Mouse (Mus musculus): ENCODE results near the gene Slc32a1. TPM values are rescaled to one million over a fixed set of nuclear protein-coding genes. Genes with fewer than 3 reads are reported as not detected.

The Slc32a1 gene
- total RNA-seq, 2 experiments from 2014 or later: not detected

DNA sequence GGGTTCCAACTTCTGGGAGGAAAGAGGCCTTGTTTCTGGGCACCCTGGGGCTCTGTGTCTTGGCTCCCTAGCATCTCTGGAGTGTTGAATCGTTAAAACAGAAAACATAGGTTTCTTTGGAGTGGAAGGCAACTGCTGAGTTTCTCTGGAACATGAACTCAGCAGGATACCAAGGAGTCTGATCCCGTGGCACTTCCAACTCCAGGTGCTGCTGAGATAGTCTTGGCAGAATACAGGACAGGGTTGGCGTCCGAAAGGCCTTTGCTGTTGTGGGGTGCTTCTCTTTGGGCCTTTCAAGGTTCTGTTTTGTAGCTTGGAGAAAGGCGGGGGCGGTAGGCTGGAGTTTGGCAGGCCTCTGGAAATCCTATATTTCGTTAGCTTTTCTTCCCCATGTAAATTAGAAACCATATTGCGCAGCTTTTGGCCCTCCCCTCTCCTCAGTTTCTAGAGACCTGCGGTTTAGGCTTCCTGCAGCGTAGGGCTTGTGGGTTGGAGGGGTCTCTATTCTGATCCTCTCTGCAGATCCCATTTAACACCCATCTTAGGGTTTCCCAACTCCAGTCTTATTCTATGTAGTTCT is 2.2 kb downstream of the Slc32a1 start:
- DNase-seq: no peak

DNA sequence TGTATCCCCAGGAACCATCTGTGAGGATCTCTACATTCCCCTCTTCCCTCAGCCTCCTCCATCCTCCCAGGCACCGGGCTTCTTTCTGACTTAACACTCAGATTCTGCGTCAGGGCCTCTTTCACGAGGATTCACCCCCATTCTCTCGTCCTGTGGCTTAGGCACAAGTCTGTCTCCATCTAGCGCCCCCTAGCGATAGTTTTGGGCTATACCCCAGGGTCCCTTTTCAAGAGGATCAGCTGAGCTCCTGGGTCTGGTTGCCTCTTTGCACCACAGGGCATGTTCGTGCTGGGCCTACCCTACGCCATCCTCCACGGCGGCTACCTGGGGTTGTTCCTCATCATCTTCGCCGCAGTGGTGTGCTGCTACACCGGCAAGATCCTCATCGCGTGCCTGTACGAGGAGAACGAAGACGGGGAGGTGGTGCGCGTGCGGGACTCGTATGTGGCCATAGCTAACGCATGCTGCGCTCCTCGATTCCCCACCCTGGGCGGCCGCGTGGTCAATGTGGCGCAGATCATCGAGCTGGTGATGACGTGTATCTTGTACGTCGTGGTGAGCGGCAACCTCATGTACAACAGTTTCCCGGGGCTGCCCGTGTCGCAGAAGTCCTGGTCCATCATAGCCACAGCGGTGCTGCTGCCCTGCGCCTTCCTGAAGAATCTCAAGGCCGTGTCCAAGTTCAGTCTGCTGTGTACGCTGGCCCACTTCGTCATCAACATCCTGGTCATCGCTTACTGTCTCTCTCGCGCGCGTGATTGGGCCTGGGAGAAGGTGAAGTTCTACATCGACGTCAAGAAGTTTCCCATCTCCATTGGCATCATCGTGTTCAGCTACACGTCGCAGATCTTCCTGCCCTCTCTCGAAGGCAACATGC is 3.2 kb downstream of the Slc32a1 start:
- DNase-seq: peak; percentile 53

DNA sequence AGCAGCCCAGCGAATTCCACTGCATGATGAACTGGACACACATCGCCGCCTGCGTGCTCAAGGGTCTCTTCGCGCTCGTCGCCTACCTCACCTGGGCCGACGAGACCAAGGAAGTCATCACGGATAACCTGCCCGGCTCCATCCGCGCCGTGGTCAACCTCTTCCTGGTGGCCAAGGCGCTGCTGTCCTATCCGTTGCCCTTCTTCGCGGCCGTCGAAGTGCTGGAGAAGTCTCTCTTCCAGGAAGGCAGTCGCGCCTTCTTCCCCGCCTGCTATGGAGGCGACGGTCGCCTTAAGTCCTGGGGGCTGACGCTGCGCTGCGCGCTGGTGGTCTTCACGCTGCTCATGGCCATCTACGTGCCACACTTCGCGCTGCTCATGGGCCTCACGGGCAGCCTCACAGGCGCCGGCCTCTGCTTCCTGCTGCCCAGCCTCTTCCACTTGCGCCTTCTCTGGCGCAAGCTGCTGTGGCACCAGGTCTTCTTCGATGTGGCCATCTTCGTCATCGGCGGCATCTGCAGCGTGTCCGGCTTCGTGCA is 3.9 kb downstream of the Slc32a1 start:
- no peak for DNase-seq

DNA sequence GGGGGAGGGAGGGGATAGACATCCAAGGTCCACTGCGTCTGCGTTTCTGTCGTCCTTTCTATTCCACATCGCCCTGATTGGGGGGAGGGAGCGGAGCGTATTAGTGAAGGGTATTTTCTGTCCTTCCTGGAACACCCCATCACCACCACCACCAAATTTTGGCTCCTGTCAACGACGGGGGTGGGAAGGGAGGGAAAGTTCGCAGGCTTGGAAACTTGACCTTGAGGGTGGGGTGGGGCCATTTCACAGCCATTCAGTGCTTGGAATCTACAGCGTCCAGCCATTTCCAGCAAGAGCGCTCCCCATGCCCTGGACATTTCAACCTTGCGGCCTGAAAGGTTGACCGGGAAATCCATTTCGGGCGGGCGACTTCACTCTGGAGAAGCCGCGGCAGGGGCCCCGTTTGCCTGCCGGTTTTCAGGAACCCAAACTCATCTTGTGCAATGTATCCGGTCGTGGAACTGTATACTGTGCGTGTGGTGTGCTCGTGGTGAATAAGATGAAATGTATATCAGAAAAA is 4.7 kb downstream of the Slc32a1 start:
- no peak for DNase-seq

DNA sequence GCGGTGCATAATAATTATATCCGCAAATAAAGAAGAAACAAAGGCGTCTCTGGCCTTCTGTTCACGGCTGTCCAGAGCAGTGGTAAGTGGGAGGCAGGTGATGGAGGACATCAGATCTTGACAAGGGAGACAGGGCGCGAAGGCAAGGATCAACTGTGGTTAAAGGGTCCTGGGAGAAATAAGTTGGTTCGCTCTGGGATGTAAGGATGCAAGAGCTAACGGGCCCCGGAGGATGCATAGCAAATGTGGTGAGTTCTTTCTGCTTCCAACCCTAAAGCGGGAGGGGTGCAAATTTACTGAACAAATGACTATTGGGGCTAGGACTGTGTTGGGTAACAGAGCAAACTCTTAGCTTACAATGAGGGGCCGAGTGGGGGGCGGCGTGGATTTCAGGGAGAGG is 5.1 kb downstream of the Slc32a1 start:
- DNase-seq: no peak

DNA sequence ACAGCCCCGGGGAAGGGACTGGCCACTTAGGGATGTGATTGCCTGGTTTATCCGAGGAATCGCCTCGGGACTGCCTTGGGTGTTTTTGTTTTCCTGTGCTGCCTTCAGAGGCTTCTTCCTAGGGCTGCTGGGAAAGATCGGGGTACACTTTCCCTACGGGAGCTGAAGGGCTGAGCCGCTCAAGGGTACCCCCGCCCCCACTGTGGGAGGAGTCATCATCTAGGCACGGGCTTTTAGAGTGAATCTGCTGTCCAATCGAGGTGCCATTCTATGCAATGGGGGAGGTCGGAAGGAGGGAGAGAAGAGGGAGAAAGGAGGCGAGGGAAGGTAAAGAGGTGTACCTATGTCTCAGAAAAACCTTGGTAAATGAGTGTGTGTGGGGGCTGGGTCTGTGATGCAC is 5.7 kb downstream of the Slc32a1 start:
- no peak for DNase-seq

DNA sequence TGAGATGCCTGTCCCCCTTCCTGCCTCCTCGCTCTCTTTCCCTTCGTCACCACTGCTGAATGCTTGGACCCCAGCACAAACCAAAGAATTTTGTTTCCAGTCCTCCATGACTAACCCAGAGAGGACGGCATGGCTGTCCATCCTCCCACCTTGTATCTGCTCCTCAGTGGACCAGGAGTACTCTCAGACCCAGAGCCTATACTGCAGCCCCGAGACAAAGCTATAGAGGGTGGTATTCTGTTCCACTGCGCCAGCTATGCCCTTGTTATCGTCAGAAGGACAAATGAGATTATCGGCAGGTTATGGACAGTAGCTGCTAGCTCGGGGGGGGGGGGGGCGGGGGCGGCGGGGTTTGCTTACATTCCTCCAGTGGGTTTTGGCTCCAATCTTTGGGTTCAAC is 6.2 kb downstream of the Slc32a1 start:
- no peak for DNase-seq

DNA sequence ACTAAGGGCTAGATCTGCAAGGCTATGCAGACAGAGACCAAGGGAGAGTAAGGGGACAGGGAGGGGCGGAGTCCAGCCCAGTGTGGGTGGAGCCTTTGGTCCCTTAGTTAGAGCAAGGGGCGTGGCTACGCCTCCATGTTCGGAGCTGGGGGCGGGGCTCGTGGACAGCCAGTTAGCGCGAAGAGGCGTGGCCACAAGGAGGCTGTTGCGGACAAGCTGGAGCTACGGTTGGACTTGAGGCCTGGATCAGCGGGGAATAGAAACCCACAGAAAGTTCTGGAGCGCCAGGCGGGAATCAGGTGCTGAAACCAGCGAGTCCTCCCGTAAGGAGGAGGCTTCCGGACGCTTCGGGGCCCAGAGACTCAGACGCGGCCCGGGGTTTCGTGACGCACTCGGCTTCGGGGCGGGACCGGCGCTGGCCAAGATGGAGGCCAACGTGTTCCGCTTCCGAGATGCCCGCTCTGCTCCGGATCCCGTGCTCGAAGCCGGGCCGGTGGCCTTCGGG is 14.2 kb downstream of the Slc32a1 start, which contains the start of gene Actr5:
TSS of gene Actr5 (plus strand) at position 171 of the 505 bp plus-strand sequence.
- DNase-seq: peak; percentile 95

DNA sequence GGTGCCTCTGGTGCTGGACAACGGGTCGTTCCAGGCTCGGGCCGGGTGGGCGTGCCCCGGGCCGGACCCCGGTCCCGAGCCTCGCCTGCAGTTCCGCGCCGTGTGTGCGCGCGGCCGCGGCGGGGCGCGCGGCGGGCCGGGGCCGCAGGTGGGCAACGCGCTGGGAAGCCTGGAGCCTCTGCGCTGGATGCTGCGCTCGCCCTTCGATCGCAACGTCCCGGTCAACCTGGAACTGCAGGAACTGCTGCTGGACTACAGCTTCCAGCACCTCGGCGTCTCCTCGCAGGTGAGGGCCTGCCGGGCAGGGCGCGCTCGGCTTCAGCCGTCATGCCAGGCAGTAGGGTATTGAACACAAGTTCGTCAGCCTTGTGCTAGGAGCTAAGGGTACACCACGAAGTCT is 14.7 kb downstream of the Slc32a1 start:
- peak; percentile 53 for DNase-seq

DNA sequence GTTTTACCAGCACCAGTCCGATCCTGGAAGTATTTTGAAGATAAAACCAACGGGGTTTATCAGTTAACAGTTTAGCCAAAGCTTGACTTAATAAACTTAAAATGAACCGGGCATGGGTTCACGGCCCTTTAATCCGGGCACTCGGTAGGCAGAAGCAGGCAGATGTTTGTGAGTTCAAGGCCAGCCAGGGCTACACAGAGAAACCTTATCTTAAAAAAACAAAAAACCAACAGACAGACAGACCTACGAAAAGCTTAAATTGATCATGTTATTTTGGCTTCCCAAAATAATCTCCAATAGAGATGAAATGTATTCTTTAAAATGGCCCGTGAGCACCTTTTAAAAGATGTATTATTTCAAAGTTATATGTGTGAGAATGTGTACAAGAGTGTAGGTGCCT is 15.1 kb downstream of the Slc32a1 start:
- DNase-seq: no peak

DNA sequence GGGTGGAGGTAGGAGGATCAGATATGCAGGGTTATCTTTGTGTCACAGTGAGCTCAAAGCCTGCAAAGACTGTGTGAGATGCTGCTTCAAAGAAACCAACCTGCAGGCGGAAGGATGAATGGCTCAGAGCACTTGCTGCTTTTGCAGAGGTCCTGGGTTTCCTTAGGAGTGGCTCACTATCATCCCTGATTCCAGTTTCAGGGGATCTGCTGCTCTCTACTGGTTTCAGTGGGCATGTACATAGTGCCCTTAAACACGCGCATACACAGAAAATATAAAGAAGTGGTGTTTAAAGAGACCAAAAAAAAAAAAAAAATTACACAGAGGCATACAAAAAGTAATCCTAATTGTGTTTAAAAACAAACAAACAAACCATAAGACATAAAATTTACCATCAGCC is 18.3 kb downstream of the Slc32a1 start:
- DNase-seq: no peak

DNA sequence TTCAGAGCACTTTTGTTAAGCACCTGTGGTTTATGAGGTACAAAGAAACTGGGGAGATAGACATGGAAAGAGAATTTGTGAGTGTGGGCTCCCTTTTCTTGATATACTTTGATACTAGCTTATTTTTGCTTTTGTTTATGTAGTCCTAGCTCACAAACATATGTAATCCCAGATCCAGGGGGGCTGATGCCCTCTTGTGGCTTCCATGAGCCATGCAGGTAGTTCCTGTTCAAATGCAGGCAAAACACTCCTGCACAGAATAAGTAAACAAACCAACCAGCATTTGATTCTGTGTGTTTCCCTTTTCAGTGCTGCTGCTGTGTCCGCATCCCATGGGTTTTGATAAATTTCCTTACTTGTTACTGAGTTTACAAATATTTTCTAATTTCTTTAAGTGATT is 18.8 kb downstream of the Slc32a1 start:
- peak; percentile 46 for DNase-seq

DNA sequence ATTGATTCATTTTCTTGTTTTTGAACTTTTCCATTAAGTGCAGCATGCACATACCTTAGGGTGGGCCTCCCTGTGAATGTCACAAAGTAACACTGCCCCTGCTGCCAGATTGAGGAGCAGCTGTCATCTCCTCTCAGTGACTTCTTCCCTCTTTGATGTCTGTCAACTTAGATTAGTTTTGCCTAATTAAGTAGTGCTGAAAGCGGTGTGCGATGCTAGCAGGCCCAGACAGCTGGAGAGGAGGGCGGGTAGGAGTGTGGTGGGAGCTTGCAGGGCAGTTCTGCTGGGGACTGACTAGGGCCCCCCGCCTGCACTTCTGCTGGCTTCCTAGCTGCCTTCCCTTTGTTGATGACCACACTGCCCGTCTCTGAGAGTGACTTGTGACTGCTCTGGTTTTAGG is 21.3 kb downstream of the Slc32a1 start:
- DNase-seq: no peak

DNA sequence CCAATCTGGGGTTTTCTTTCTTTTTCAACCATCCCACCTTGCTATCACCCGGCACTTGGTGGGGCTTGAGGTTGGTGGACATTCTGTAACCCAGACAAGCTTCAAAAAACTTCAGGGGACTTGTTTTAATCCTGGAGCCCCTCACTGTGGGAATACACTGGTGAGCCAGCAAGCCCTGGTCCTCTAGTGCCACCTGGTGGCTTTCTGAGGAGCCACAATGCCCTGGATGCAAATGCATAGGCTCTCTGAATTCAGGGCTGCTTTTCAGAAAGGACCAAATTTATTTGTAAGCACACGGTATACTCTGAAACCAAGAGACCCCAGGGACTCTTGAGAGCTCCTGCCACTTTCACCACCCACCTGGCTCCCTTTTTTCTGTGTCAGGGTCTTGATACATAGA is 31.3 kb downstream of the Slc32a1 start:
- peak; percentile 81 for DNase-seq

DNA sequence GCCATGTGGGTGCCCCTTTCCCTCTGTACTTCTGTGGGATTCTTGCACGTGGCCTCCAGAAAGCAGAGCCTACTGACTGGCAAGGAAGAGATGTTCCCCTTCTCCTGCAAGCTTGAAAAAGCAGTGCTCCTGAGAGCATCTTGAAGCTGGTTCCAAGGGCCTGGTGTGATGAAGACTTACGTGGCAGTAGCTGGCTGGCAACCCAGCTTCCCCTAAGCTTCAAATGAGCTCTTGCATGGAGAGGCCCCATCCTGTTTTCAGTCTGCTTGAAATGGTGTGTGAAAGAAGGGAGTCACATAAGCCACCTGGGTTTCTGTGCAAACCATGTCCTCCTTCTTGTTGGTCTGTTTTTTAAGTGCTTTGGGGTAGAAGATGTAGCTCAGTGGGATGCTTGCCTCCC is 32.0 kb downstream of the Slc32a1 start:
- DNase-seq: no peak

DNA sequence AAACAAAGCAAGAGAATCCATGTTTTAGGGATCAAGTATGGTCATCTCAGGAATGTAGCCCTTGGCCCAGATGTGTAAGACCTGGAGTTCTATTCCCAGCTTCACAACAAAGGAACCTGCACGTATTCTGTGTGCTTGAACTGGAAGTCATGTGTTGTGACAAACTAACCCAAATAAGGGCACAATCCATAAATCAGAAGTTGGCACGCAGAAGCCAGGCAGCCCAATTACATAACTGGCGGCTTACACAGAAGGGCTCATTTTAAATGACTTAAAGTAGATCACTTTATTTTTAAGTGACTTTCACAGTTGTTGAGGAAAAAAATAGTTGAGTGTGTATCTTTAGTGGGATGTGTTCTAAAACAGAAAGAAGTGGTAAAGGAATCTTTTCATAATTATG is 33.2 kb downstream of the Slc32a1 start:
- no peak for DNase-seq

DNA sequence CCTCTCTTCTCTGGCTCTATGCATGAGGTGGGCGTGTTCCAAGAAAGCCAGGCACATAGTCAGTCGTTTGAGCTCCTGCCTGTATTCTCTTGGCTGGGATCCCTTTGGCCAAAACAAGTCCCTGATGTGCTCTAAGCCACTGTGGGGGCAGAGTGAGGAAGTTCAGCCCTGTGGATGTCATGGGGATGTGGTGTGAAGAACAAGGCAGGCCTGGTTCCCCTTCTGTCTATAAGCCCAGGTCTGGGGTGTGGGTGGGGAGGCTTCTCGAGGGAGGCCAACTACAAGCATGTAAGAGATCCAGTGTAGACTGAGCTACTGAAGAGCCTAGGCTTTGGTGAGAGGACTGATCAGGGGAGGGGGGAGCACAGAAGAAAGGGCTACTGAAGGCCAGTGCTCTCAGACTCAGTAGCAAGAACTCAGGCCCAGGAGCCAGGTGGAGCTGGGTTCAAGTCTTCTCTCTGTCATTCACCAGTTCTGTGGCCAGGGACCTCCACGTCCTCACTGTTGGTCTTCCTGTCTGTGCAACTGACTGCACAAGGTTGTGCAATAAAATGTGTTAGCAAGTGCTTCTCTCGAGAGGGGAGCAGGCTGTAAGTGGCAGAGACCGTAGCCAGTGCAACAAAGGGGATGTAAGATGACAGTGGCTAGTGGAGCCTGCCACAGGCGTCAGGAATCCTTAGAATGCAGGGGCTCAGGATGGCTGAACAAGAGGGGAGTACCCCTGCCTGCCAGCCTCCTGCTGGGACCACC is 40.8 kb downstream of the Slc32a1 start:
- no peak for DNase-seq

DNA sequence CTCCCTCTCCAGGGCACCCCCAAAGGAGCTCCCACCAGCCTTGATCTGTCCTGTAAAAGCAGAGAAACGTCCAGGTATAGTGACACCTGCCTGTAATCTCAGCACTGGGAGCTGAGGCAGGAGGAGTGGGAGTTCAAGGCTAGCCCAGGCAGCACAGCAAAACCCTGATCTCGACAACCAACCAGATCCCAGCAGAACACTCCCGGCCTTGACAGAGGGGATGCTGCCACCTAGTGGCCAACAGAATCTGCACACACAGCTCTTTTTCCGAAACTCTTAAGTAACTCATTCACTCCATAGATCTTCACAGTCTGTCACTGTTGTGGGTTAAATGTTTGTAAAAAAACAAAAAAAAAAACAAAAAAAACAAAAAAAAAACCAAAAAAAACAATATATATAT is 42.4 kb downstream of the Slc32a1 start:
- DNase-seq: peak; percentile 84

DNA sequence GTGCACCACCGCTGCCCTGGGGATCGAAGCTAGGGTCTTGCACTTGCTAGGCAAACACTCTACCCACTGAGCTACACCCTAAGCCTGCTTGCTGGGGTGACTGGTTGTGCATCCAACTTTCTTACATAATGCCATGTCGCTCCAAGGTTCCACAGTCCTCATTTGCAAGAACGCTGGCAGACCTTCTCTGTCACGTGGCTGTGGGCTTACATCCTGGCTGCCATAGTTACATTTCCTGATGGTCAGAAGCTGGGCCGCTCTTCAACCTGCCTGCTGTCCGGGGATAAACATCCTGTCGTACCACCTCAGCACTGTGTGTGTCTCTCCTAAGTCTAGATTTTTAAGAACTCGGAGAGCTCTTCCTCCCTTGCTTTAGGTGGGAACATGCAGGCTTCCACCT is 44.1 kb downstream of the Slc32a1 start:
- DNase-seq: peak; percentile 51

DNA sequence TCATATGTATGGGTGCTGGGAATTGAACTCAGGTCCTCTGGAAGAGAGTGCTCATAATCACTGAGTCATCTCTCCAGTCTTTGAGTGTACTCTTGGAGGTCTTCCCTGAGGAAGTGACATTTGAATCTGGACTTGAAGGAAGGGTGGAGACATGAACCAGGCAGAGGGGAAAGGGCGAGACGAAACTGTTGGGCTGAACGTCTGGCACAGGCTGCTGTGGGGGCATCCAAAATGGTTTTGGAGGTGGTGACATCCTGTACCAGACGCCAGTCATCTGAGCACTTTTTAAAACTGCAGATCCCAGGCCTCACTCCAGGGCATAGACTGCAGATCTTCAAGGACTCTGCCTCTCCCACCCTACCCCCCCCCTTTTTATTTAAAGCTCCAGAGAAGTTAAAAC is 45.2 kb downstream of the Slc32a1 start:
- DNase-seq: no peak

DNA sequence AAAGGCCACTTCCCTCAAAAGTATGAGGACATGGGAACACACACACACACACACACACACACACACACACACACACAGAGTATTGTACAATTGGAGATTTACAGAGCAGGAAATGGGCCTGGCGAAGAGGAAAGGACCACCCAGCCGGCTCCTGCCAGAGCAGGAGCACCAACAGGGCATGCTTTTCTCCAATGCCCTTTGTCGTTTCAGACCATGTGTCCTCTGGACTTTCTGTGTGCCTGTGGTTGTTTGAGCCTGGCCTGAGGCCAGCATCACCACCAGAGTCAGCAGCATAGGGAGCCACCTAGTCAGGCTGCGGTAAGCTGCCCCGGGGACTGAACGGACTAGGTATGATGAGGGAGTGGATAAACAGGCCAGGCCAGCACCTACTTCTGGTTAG is 48.3 kb downstream of the Slc32a1 start:
- peak; percentile 54 for DNase-seq

DNA sequence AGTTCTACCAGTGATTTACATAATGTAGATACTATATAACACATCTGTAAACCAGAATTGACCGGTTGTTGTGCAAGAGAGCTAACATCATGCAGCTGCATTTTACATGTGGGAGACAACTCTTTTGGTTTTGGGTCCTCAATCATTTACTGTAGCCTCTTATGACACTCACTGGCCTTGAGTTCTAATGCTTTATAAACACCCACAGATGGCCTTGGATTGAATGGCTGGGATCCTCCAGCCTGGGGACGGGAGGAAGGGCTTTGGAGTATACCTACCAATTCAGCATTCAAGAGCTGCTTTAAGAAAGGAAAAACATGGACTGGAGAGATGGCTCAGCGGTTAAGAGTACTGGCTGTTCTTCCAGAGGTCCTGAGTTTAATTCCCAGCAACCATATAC is 48.8 kb downstream of the Slc32a1 start:
- no peak for DNase-seq

DNA sequence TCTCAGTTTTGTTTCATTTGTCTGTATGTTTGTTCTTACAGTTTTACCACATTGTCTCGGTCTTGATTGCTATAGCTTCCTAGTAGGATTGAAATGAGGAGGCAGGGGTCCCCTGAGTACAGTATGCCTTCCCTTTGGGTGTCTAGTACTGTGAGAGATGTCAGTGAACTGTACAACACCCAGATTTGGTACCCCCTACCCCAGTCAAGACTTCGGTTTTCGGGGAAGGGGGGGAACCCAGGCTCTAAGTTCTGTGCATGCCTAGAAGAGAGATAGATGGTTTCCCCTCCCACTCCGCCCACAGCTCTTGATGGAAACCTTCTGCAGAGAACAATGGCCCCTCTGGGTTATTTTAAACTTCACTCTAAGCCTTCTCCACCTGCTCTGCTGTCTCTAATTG is 54.5 kb downstream of the Slc32a1 start, which contains the start of gene Ppp1r16b:
TSS of gene Ppp1r16b (plus strand) at position 301 of the 400 bp plus-strand sequence.
- DNase-seq: no peak
